Mouse (Mus musculus) liver, embryonic 14.5 days (tissue): ENCODE data around the gene Ptbp3.

Experiments used
- CTCF ChIP-seq: IDR thresholded peaks from 2 replicates; pipeline ENCODE4 v1.5.1; 2016; ENCODE audit warnings: antibody characterized with exemption, low read depth, control low read depth
- EP300 ChIP-seq: IDR thresholded peaks from 2 replicates; pipeline ENCODE4 v1.6.1; 2016; ENCODE audit warnings: antibody characterized with exemption, low read depth

DNA sequence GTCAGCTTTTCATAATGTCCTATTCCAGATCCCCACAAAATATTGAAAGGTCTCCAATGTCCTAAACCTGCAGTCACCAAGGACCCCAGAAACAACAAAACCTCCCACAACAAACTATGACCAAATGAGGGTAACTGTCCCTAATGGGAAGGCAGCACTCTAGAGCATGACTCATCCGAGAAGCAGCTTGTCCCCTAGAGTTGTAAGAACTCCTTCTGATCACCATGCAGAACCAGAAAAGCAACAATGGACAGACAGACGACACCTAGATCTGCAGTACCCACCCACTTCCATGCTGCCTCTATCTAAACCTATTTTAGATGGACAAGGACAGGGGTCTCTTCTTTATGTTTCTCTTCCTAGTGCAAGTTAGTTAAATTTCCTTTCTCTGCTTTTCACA, 22.4 kb downstream of the Ptbp3 start:
- no peak for TF ChIP-seq EP300
- TF ChIP-seq CTCF, result no peak
